Mouse (Mus musculus) myocyte (in vitro differentiated cells): ENCODE measurements around the gene Nme8.

Experiments
- MAX ChIP-seq: IDR thresholded peaks from one replicate; pipeline ENCODE4 v1.6.1; 2011; ENCODE audit warnings: low read depth, mild to moderate bottlenecking, control low read depth
- MYOD1 ChIP-seq, 3 experiments: IDR thresholded peaks; one replicate each; pipeline ENCODE4 v1.6.1; 2011; ENCODE audit warnings: control low read depth in 2 of 3, low read depth in 2 of 3, mild to moderate bottlenecking in 2 of 3, moderate library complexity in 1 of 3; ENCODE audit not compliant: insufficient read length in 2 of 3, control insufficient read depth in 1 of 3
- POLR2A ChIP-seq: IDR thresholded peaks from one replicate; pipeline ENCODE4 v1.6.1; 2011; ENCODE audit warnings: low read depth, mild to moderate bottlenecking, control low read depth, moderate library complexity; ENCODE audit not compliant: insufficient read length
- POLR2AphosphoS2 ChIP-seq: IDR thresholded peaks from one replicate; pipeline ENCODE4 v1.6.1; 2011; ENCODE audit warnings: low read depth, control low read depth; ENCODE audit not compliant: insufficient read length
- TCF12 ChIP-seq: IDR thresholded peaks from one replicate; pipeline ENCODE4 v1.6.1; 2011; ENCODE audit warnings: mild to moderate bottlenecking, control low read depth; ENCODE audit not compliant: poor library complexity, insufficient read depth, severe bottlenecking

DNA sequence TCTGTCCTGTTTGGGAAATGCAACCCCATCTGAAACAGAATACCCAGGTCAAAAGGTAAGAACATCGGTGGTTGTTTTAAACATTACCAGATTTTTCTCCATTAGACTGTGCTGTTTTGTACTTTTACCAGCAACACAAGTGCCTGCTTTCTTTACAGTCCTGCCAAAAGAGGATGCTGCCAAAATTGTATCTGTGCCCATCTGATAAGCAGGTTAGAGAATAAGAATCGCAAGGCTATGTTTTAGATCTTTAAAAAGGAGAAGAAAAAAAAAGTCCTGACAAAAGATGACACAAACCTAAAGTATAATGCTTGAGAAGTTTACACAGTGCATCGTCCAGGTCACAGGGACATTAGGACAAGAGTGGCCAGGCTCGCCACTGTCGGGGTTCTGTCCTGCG is 98.4 kb downstream of the Nme8 start:
- TF ChIP-seq POLR2AphosphoS2 (no peak), TCF12 (no peak), MYOD1 (IDR thresholded peaks at IDR 0.05; ENCODE audit: control insufficient read depth in 1 of 3, insufficient read length in 2 of 3, low read depth in 2 of 3) (no peak), POLR2A (no peak), MAX (no peak)
